Mouse (Mus musculus): ENCODE data around the gene Gab1.

Gene Gab1

DNA sequence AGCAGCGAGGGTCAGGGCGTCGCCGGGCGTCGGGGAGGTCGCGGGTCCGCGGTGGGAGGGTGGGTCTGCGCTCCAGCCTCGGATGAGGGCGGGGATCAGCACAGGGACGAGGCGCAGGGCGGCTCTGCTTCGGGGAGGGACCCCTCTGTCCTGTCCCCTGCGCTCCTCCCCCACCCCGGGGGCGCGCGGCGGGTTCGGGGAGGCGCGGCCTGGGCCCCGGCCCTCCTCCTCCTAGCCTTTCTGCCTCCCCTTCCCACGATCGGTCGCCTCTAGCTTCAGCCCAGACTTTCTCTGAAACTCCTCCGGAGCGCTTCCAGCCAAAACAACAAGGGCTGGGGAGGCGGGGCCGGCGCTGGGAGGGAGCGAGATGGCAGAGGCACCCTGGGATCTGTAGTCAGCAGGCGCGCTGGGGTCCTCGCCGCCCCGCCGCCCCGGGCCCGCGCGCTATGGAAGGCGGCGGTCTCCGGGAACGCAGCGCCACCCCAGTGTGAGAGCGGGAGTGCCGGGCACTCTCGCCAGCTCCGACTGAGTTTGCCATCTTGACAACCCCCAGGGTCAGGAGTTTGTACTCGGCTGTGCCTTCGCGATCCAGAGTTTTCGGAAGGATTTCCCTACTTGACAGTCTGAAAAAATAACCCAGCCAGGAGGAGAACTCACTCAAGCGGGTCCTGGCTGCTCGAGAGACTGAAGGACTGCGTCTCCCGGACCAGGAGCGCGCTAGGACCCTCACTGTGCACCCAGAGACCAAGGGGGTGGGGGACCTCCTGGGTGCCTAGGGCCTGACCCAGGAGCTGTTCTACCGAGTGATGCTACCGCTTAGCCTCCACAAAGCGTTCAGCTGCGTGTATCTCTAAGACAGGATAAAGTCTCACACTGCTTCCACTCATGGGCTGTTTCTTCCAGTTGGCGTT lies at the start of gene Gab1:
Gene Gab1, minus strand, starts transcription at position 324 of the 911 bp plus-strand sequence.
- peak; percentile 97 for DNase-seq

GRCm38 (mm10) chr8:80928770-80929169 lies 48.5 kb upstream of the Gab1 start:
- no peak for DNase-seq

DNA sequence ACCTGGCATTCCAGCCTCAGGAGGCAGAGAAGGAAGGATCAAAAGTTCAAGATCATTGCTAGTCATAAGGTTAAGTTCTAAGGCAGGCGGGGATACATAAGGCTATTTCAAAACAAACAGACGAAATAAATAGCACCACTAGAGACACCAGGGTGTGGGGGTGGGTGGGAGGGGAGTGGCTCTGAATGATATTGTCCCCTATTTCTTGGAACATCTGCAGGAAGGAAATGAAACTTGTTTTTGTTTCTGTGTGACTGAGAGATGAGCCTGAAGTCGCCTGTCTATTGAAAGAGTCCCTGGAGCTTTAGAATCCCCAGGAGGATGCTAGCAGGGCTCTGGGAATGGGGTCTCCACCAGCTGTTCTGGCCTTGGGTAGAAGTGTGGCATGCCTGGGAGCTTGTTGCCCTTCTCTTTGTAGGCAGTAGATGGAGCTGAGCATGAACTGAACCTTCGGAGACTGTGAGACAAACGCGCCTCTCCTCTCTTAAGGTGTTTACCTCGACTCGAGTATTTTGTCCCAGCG lies 43.5 kb upstream of the Gab1 start:
- peak; percentile 58 for DNase-seq

- DNase-seq = peak; percentile 94
These were observed 42.3 kb upstream of the Gab1 start for GRCm38 (mm10) chr8:80922642-80923041.

GRCm38 (mm10) chr8:80919130-80919529 lies 38.8 kb upstream of the Gab1 start:
- no peak for DNase-seq

- DNase-seq = no peak
These were observed 38.2 kb upstream of the Gab1 start for GRCm38 (mm10) chr8:80918531-80918930.

- DNase-seq = peak; percentile 57
These were observed 36.3 kb upstream of the Gab1 start for GRCm38 (mm10) chr8:80916463-80917235.

DNA sequence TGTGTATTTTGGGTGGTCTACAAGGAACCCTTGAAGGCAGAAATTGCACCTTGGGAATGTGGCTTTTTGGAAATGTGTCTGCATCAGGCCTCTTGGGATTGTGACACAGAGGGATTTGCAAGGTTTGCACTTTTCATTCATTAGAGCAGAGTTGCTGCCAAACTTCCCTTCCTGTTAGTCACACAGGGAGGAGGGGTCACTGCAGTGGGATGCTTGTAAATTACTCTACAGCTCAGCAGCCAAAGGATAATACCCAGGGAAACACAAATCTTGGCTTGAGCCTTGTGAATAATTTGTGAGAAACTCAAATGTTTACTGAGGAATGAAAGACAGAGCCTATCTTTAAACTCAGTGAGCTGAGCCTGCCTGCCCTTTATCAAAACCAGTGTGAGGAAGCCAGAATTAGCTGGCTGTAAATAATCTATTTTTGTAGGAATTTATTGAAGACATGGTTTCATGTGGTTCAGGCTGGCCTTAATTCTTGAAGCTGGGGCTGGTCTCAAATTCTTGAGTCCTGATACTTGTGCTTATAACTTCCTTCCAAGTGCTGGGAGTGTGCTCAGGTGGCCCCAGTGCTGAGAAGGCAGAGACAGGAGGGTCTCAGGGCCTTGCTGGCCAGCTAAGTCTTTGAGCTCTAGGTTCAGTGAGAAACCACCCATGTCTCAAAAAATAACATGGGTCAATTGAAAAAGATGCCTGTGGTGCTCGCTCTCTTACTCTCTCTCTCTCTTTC lies 32.9 kb upstream of the Gab1 start:
- DNase-seq = peak; percentile 83

GRCm38 (mm10) chr8:80911400-80911799 lies 31.1 kb upstream of the Gab1 start:
- no peak for DNase-seq

DNA sequence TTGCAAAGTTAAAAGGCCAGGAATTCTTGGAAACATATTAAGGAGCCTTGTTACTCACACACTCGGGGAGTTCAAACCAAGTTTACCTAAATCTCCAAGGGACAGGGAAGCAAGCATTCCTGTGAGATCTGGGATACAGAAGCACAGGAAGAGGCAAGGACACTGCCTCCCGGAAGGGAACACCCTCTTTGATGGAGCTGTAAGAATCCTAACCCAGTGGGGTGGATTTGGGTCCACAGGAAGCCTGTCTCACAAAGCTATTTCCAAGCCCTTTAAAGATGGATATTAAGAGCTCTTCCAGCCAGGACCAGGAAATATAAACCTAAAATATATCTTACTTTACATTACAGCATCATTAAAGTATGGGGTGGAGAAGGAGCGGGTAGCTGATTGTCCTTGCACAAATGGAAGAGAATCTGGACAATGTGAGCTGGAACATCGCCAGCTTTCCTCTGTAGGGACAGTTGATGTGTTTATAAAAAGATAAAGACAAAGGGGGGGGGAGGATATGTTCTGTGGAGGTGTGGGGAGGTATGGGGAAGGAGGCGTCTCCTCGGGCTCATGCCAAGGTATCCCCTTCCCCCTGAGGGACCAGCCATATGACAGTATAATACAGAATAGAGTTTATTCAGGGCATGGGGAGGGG lies 28.1 kb upstream of the Gab1 start:
- peak; percentile 53 for DNase-seq

GRCm38 (mm10) chr8:80902354-80902753 lies 22.0 kb upstream of the Gab1 start:
- DNase-seq = no peak

- no peak for DNase-seq
These were observed 19.0 kb upstream of the Gab1 start for GRCm38 (mm10) chr8:80899364-80899763.

GRCm38 (mm10) chr8:80896026-80896425 lies 15.7 kb upstream of the Gab1 start:
- DNase-seq = peak; percentile 21

DNA sequence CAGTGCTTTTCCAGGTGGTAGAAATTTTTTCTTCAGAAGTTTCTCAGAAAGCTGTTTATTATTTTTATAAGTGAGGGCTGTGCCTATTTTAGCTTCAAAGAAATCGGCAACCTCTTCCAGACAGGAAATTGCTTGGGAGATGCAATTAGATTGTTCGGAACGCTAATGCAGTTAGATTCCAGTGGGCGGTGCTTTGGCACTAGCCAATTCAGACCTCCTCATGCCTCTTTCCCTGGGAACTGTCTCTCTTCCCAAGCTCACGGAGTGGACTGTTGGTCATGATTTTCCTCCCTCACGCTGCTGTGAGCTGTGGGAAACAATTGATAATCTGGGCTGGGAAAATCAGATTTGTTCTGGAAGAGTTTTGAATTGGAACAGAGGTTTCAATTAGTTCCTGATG lies 15.1 kb upstream of the Gab1 start:
- DNase-seq = peak; percentile 72

- DNase-seq = no peak
These were observed 14.2 kb upstream of the Gab1 start for GRCm38 (mm10) chr8:80894528-80894927.

DNA sequence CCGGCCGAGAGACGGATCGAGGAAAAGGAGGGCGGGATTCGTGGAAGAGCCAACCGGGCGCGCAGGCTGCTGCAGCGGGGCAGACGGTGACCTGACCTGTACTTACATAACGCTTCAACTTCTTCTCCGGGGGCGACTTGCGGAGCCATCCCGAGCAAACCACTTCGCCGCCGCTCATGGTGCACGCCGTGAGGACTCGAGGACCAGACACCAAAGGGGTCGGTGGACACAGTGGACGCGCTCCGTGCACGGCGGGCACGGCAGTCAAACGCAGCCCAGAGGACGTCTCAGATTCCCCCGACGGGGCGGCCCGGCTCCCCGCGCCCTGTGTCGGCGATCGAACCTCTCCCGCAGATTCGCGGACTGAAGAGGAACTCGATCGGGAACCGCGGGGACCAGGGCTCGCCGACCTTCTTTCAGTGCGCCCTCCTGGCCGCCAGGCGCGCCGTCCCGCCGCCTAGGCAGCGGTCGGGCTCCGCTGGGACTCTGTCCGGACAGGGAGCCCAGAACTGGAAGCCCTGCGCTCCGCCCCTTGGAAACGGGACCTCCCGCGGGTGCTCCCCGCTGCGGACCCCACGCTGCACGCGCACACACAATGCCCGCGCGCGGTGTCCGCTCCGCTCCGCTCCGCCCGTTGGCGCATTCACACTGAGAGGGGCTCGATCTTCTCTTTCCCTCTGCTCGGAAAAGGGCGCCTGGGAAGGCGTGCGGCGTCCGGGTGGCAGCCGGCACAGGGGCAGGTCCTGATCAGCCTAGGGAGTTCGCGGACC lies 708 bp downstream of the Gab1 start:
- DNase-seq = peak; percentile 89

- DNase-seq = peak; percentile 85
These were observed 1.4 kb downstream of the Gab1 start for GRCm38 (mm10) chr8:80878801-80879425.

- DNase-seq = no peak
These were observed 2.2 kb downstream of the Gab1 start for GRCm38 (mm10) chr8:80878146-80878545.

GRCm38 (mm10) chr8:80875537-80875936 lies 4.8 kb downstream of the Gab1 start:
- no peak for DNase-seq

DNA sequence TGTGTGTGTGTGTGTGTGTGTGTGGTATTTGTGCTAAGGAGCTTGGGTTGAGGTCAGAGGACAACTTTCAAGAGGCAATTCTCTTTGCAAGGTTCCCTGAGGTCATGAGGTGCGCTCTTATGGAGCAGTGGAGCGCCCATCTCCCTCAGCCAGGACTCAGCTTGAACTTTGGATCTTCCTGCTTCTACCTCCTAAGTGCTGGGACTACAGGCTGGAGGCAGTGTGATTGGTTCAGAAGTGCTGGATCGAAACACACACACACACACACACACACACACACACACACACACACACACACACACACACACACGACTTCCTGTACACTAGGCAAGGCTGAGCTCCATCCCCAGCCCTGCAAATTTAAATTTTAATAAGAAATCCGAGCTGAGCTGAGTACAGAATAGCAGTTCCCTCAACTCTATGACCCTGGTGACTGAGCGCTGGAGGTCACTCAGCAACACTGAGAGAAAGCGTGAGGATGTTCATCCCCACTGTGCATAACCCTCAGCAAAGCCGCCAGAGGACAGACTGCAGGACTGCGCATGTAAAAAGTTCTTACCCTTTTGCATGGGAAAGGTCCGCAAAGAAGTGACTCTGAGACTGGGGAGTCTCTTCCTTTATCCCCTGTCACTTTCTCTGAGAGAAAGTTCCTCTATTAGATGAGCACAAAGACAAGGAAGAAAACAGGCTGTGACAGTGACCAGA lies 6.4 kb downstream of the Gab1 start:
- no peak for DNase-seq

All from lung, postnatal 10 days (tissue).